Mouse (Mus musculus) stomach, postnatal 0 days (tissue): ENCODE data around the gene Gnai1. TPM values are rescaled to one million over a fixed set of nuclear protein-coding genes. Genes with fewer than 3 reads are reported as not detected.
"Not testable (repeated sequence)": the region's sequence is repeated elsewhere in the genome, so short reads cannot be mapped to it uniquely, and the experiment has no call there.

ENCODE experiments used
- ATAC-seq: fragments of 200-750 bp; cut with Nextera tagmentation; 2 replicates; pipeline ENCODE4 v1.8.0; 2017; ENCODE audit not compliant: low FRiP score, low TSS enrichment
- DNase-seq: peaks from one replicate; pipeline ENCODE4 v3.0.0-alpha.2; 2016; ENCODE audit warnings: low spot score
- H3K27ac ChIP-seq: fragments of 300-500 bp; sonication (generic); replicated peaks from 2 replicates; pipeline ENCODE4 v1.5.1; 2014; ENCODE audit warnings: mild to moderate bottlenecking, control low read depth
- H3K27me3 ChIP-seq: fragments of 300-500 bp; sonication (generic); 2 replicates; pipeline ENCODE4 v1.6.1; 2014; ENCODE audit warnings: low read length; ENCODE audit not compliant: control insufficient read depth, insufficient read depth
- H3K36me3 ChIP-seq: fragments of 300-500 bp; sonication (generic); 2 replicates; pipeline ENCODE4 v1.6.1; 2014; ENCODE audit warnings: low read length, mixed read lengths; ENCODE audit not compliant: control insufficient read depth, insufficient read depth
- H3K4me1 ChIP-seq: fragments of 300-500 bp; sonication (generic); replicated peaks from 2 replicates; pipeline ENCODE4 v1.6.1; 2014; ENCODE audit warnings: antibody characterized with exemption; ENCODE audit not compliant: control insufficient read depth, insufficient read depth
- H3K4me2 ChIP-seq: fragments of 300-500 bp; sonication (generic); replicated peaks from 2 replicates; pipeline ENCODE4 v1.6.1; 2014; ENCODE audit warnings: low read depth, mild to moderate bottlenecking, control low read depth, moderate library complexity
- H3K4me3 ChIP-seq: fragments of 300-500 bp; sonication (generic); 2 replicates; pipeline ENCODE4 v1.5.1; 2014; ENCODE audit warnings: low read depth, low read length, control low read depth
- H3K9ac ChIP-seq: fragments of 300-500 bp; sonication (generic); 2 replicates; pipeline ENCODE4 v1.6.1; 2014; ENCODE audit warnings: mild to moderate bottlenecking, low read length, control low read depth, mixed read lengths
- H3K9me3 ChIP-seq: fragments of 300-500 bp; sonication (generic); 2 replicates; pipeline ENCODE4 v1.6.1; 2016; ENCODE audit warnings: low read length; ENCODE audit not compliant: control insufficient read depth
- CTCF ChIP-seq: IDR thresholded peaks from 2 replicates; pipeline ENCODE4 v1.5.1; 2016; ENCODE audit warnings: antibody characterized with exemption, low read depth, mild to moderate bottlenecking, moderate library complexity
- EP300 ChIP-seq: optimal IDR thresholded peaks from 2 replicates; pipeline ENCODE3; 2016; ENCODE audit warnings: antibody characterized with exemption
- WGBS: fragments of 180-500 bp; shearing (Covaris S2); extraction: QIAGEN DNeasy Blood & Tissue Kit; methylation state at CpG from one replicate; pipeline ENCODE4 v1.1.7; 2014; 5-methylcytosine and 5-hydroxymethylcytosine counted together
- polyA plus RNA-seq: library from polyadenylated mRNA; unstranded; fragments of >200 nt; fragmentation: Nextera tagmentation; extraction: Ambion mirVana; gene quantifications from 2 replicates; pipeline ENCODE4 v1.2.1, GENCODE M21; 2015

Gene Gnai1
- polyA plus RNA-seq, 1 experiment from 2014 or later = 19.1 TPM

- Histone ChIP-seq H3K9me3 (no peaks in the 10 kb centered on the region), H3K4me3 (no peak overlapping the region), H3K4me1 (no peaks in the 10 kb centered on the region; the same call in 1 of the 2 replicates), H3K36me3 (no peaks in the 10 kb centered on the region), H3K27me3 (no peaks in the 10 kb centered on the region), H3K27ac (no peak overlapping the region), H3K9ac (no peak overlapping the region), H3K4me2 (peak overlapping the region; percentile 96; the same call in 1 of the 2 replicates)
- TF ChIP-seq EP300 = no peak
- TF ChIP-seq CTCF = peak; percentile 78
- WGBS = 15% methylated on average over 3 of the region's 3 CpGs
- no peak for ATAC-seq
- peak; percentile 40 for DNase-seq
Measured at GRCm38 (mm10) chr5:18358191-18358590, 2.0 kb downstream of the Gnai1 start.

GRCm38 (mm10) chr5:18347297-18347696 is 12.9 kb downstream of the Gnai1 start:
- Histone ChIP-seq H3K36me3 (no peaks in the 10 kb centered on the region), H3K4me2 (no peak overlapping the region), H3K9ac (no peak overlapping the region), H3K27me3 (no peaks in the 10 kb centered on the region), H3K27ac (no peak overlapping the region), H3K4me1 (no peaks in the 10 kb centered on the region), H3K9me3 (no peaks in the 10 kb centered on the region), H3K4me3 (no peak overlapping the region)
- WGBS = 88% methylated on average over 3 of the region's 3 CpGs
- DNase-seq (no peak), ATAC-seq (no peak)
- no peak for TF ChIP-seq EP300
- no peak for TF ChIP-seq CTCF

- Histone ChIP-seq H3K4me2 (no peak overlapping the region), H3K27me3 (no peaks in the 10 kb centered on the region), H3K9me3 (no peaks in the 10 kb centered on the region), H3K27ac (no peak overlapping the region), H3K4me1 (no peaks in the 10 kb centered on the region), H3K4me3 (no peak overlapping the region), H3K9ac (no peak overlapping the region), H3K36me3 (no peaks in the 10 kb centered on the region)
- ATAC-seq (no peak), DNase-seq (no peak)
- TF ChIP-seq EP300 (no peak), CTCF (no peak)
- 78% methylated on average over 4 of the region's 4 CpGs for WGBS
Measured at GRCm38 (mm10) chr5:18343455-18344142, 16.6 kb downstream of the Gnai1 start.

- Histone ChIP-seq H3K9ac (no peak overlapping the region), H3K27ac (no peak overlapping the region), H3K27me3 (no peaks in the 10 kb centered on the region), H3K9me3 (no peaks in the 10 kb centered on the region), H3K36me3 (no peaks in the 10 kb centered on the region), H3K4me1 (no peaks in the 10 kb centered on the region), H3K4me2 (no peak overlapping the region), H3K4me3 (no peak overlapping the region)
- ATAC-seq = no peak
- WGBS = 55% methylated on average over 4 of the region's 4 CpGs
- no peak for TF ChIP-seq EP300
- TF ChIP-seq CTCF = no peak
- DNase-seq = no peak
Measured at GRCm38 (mm10) chr5:18342765-18343454, 17.2 kb downstream of the Gnai1 start.

- H3K9ac ChIP-seq, ATAC-seq, H3K36me3 ChIP-seq, H3K4me2 ChIP-seq, H3K9me3 ChIP-seq, H3K27ac ChIP-seq, H3K4me3 ChIP-seq, DNase-seq, H3K4me1 ChIP-seq, H3K27me3 ChIP-seq: not testable (repeated sequence)
- 78% methylated on average over 1 of the region's 1 CpGs for WGBS
- peak; percentile 18; the same call in 1 of the 2 replicates for TF ChIP-seq CTCF
Measured at GRCm38 (mm10) chr5:18341876-18342275, 18.3 kb downstream of the Gnai1 start.

GRCm38 (mm10) chr5:18332256-18332655 is 27.9 kb downstream of the Gnai1 start:
- Histone ChIP-seq H3K4me2 (no peak overlapping the region), H3K4me1 (no peaks in the 10 kb centered on the region), H3K27ac (no peak overlapping the region), H3K4me3 (no peak overlapping the region), H3K27me3 (no peaks in the 10 kb centered on the region), H3K9me3 (no peaks in the 10 kb centered on the region), H3K36me3 (no peaks in the 10 kb centered on the region), H3K9ac (no peak overlapping the region)
- WGBS = 56% methylated on average over 5 of the region's 5 CpGs
- TF ChIP-seq EP300 (no peak), CTCF (no peak)
- ATAC-seq = no peak
- DNase-seq = no peak
